Mouse (Mus musculus) induced T-regulatory cell, adult 2 months (primary cell): ENCODE measurements around the gene Rasip1.

Source experiments
- DNase-seq: peaks from one replicate; pipeline ENCODE4 v3.0.0-alpha.2; 2012; ENCODE audit warnings: low read depth

Rasip1 gene

DNA sequence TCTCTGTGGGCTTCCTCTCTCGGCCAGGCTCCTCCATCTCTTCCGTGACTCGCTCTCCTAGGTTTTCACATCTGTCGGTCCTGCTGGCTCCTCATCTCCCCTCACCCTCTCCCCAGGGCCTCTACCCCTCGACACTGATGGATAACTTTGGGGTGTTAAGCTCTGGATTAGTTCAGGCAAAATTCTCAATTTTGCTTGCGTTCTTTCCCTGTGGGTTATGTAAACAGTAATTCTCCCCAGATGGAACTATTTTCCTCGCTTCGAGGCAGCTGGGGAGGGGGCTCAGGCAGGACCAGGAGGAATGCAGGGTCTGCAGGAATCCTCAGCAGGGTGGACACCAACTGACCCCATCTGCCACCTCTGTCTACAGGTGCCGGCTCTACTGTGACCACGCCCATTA is 58.5 kb downstream of the Rasip1 start:
- DNase-seq, result no peak

DNA sequence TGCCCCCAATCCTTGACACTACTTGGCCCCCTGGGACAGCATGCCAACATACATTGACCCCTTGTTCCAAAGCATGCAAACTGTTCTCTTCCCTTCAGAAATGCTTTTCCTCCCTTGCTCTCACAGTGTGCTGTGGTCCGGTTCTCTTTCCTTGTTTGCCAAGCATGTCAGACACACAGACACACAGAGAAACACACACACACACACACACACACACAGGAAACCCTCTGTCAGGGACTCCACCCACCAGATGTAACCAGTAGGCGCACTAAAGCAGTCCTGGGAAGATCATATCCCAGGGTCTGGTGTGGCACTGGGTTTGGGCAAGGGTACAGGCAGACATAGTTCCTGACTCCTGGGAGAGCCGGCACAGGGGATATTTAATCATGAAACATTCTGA is 59.6 kb downstream of the Rasip1 start:
- no peak for DNase-seq
